Mouse (Mus musculus) CD8-positive naive resting alpha-beta T cell, adult 2 months (primary cell): ENCODE results near the gene Vmn1r83.

ENCODE experiments used
- DNase-seq, 2 experiments: peaks; one replicate each; pipeline ENCODE4 v3.0.0; 2022; ENCODE audit warnings: low read depth in 2 of 2, low spot score in 2 of 2

Vmn1r83 gene

DNA sequence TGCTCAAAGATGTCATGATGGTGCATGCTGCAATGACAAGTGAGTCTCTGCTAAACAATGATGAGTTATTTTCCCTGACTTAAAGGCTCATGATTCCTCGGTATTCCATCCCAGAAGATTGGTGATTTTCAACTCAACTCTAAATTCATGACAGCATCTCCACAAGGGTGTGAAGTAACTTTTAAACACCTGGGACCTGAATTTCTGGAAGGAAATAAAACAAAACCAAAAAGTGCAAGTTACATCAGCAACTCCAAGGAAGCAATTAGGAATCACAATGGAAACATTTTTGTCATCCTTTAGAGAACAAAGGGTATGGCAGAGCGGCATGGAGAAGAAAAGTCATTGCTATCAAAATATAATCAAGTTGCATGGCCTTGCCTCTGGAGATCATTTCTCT, at the start of gene Vmn1r83:
Vmn1r83 (minus strand) TSS at position 101 of the 400 bp plus-strand sequence.
- DNase-seq = no peak

DNA sequence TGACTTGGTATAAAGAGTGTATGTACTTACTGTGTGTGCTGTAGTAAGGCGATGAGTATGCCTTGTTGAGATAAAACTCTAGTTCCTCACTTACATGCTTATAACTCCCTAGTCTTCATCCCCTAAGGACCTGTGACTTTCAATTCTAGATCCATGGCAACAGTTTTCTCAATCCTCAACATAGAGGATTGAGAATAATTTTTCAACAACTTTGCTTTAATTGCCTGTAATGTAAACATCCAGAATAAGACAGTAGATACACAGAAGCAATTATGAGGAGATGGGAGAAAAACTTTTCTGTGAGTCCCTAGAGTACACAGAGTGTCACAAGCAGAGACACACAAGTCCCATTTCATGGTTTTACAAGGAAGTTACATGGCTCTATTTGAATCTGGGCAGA, 39.9 kb upstream of the Vmn1r83 start, which contains the start of gene Vmn1r84:
Vmn1r84 (minus strand) TSS at position 101 of the 400 bp plus-strand sequence.
- no peak for DNase-seq

DNA sequence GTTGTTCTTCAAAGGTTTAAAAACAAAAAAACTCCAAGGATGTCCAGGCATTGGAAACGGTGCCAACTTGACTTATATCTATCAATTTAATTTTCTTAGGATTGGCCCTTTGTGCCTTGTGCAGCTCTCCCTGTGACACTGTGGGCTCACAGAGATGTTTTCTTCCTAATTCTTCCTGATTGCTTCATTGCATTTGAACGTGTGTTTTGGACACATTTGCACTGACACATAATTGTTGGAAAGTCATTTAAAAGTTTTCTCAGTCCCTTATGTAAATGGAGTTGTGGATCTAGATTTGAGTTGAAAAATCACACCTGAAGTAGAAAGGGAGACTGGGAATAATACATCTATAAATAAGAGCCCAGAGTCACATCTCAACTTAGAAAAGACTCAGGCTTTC, 29.2 kb downstream of the Vmn1r83 start, which contains the start of gene Vmn1r82:
Vmn1r82 (plus strand) TSS at position 301 of the 400 bp plus-strand sequence.
- no peak for DNase-seq
